Mouse (Mus musculus): ENCODE data around the gene Akap9. TPM values are rescaled to one million over a fixed set of nuclear protein-coding genes. Genes with fewer than 3 reads are reported as not detected.
A peak's percentile ranks its signal among the peaks of the same experiment; 100 is the strongest.

The Akap9 gene
- polyA plus RNA-seq, 1 experiment = 40.8 TPM

- TF ChIP-seq CTCF (IDR thresholded peaks at IDR 0.05; ENCODE audit: low read depth, low read length) (no peak), EP300 (IDR thresholded peaks at IDR 0.05; ENCODE audit: insufficient read depth, low read depth, low read length) (no peak), POLR2A (IDR thresholded peaks at IDR 0.05; ENCODE audit: insufficient read depth, low read length) (no peak)
- H3K4me1 ChIP-seq (ENCODE audit: control insufficient read depth, insufficient read depth, low read length) = no peaks in the 10 kb centered on the region
- H3K27me3 ChIP-seq (ENCODE audit: control insufficient read depth, insufficient read depth, low read length, poor library complexity, severe bottlenecking) = no peaks in the 10 kb centered on the region; the same call in 1 of the 2 replicates
- H3K9me3 ChIP-seq (replicated peaks; ENCODE audit: control insufficient read depth, insufficient read depth, low read length, poor library complexity, severe bottlenecking) = no peaks in the 10 kb centered on the region
- no peak overlapping the region for H3K9ac ChIP-seq (ENCODE audit: low read depth, poor library complexity, severe bottlenecking)
- no peaks in the 10 kb centered on the region for H3K36me3 ChIP-seq (ENCODE audit: control insufficient read depth, insufficient read depth, low read length, poor library complexity, severe bottlenecking)
- H3K27ac ChIP-seq (ENCODE audit: insufficient read depth, low read length) = no peak overlapping the region
- H3K4me3 ChIP-seq (ENCODE audit: low read depth, low read length) = no peak overlapping the region
Measured at GRCm38 (mm10) chr5:3922350-3922749, 5.5 kb upstream of the Akap9 start.

- Histone ChIP-seq H3K27ac (ENCODE audit: insufficient read depth, low read length) (no peak overlapping the region), H3K4me3 (ENCODE audit: low read depth, low read length) (no peak overlapping the region)
Measured at GRCm38 (mm10) chr5:3926666-3927065, 1.2 kb upstream of the Akap9 start.

GRCm38 (mm10) chr5:3928690-3929046 lies 814 bp downstream of the Akap9 start:
- H3K9ac ChIP-seq (ENCODE audit: low read depth, poor library complexity, severe bottlenecking) = peak overlapping the region; percentile 97
- no peaks in the 10 kb centered on the region for H3K27me3 ChIP-seq (ENCODE audit: control insufficient read depth, insufficient read depth, low read length, poor library complexity, severe bottlenecking)
- peak overlapping the region; percentile 99 for H3K4me3 ChIP-seq (ENCODE audit: low read depth, low read length)
- no peaks in the 10 kb centered on the region for H3K4me1 ChIP-seq (ENCODE audit: control insufficient read depth, insufficient read depth, low read length)
- no peak for TF ChIP-seq EP300 (IDR thresholded peaks at IDR 0.05; ENCODE audit: insufficient read depth, low read depth, low read length)
- no peak for TF ChIP-seq CTCF (IDR thresholded peaks at IDR 0.05; ENCODE audit: low read depth, low read length)
- TF ChIP-seq POLR2A (IDR thresholded peaks at IDR 0.05; ENCODE audit: insufficient read depth, low read length) = no peak
- no peaks in the 10 kb centered on the region for H3K9me3 ChIP-seq (replicated peaks; ENCODE audit: control insufficient read depth, insufficient read depth, low read length, poor library complexity, severe bottlenecking)
- H3K27ac ChIP-seq (ENCODE audit: insufficient read depth, low read length) = no peak overlapping the region
- no peaks in the 10 kb centered on the region for H3K36me3 ChIP-seq (ENCODE audit: control insufficient read depth, insufficient read depth, low read length, poor library complexity, severe bottlenecking)

More at GRCm38 (mm10) chr5:3926666-3927065, 1.2 kb upstream of the Akap9 start:
- Histone ChIP-seq H3K9me3 (replicated peaks; ENCODE audit: control insufficient read depth, insufficient read depth, low read length, poor library complexity, severe bottlenecking) (no peaks in the 10 kb centered on the region), H3K4me1 (ENCODE audit: control insufficient read depth, insufficient read depth, low read length) (no peaks in the 10 kb centered on the region), H3K9ac (ENCODE audit: low read depth, poor library complexity, severe bottlenecking) (no peak overlapping the region), H3K27me3 (ENCODE audit: control insufficient read depth, insufficient read depth, low read length, poor library complexity, severe bottlenecking) (no peaks in the 10 kb centered on the region), H3K36me3 (ENCODE audit: control insufficient read depth, insufficient read depth, low read length, poor library complexity, severe bottlenecking) (no peaks in the 10 kb centered on the region)
- no peak for TF ChIP-seq POLR2A (IDR thresholded peaks at IDR 0.05; ENCODE audit: insufficient read depth, low read length)
- TF ChIP-seq CTCF (IDR thresholded peaks at IDR 0.05; ENCODE audit: low read depth, low read length) = no peak
- no peak for TF ChIP-seq EP300 (IDR thresholded peaks at IDR 0.05; ENCODE audit: insufficient read depth, low read depth, low read length)

GRCm38 (mm10) chr5:3930760-3931159 lies 2.9 kb downstream of the Akap9 start:
- TF ChIP-seq EP300 (IDR thresholded peaks at IDR 0.05; ENCODE audit: insufficient read depth, low read depth, low read length) = no peak
- no peak for TF ChIP-seq CTCF (IDR thresholded peaks at IDR 0.05; ENCODE audit: low read depth, low read length)
- TF ChIP-seq POLR2A (IDR thresholded peaks at IDR 0.05; ENCODE audit: insufficient read depth, low read length) = no peak
- H3K27me3 ChIP-seq (ENCODE audit: control insufficient read depth, insufficient read depth, low read length, poor library complexity, severe bottlenecking) = no peaks in the 10 kb centered on the region

GRCm38 (mm10) chr5:3931636-3932035 lies 3.8 kb downstream of the Akap9 start:
- H3K36me3 ChIP-seq (ENCODE audit: control insufficient read depth, insufficient read depth, low read length, poor library complexity, severe bottlenecking) = no peaks in the 10 kb centered on the region
- no peak overlapping the region for H3K9ac ChIP-seq (ENCODE audit: low read depth, poor library complexity, severe bottlenecking)
- no peaks in the 10 kb centered on the region for H3K9me3 ChIP-seq (replicated peaks; ENCODE audit: control insufficient read depth, insufficient read depth, low read length, poor library complexity, severe bottlenecking)
- no peaks in the 10 kb centered on the region for H3K4me1 ChIP-seq (ENCODE audit: control insufficient read depth, insufficient read depth, low read length)
- no peak overlapping the region for H3K27ac ChIP-seq (ENCODE audit: insufficient read depth, low read length)
- H3K27me3 ChIP-seq (ENCODE audit: control insufficient read depth, insufficient read depth, low read length, poor library complexity, severe bottlenecking) = no peaks in the 10 kb centered on the region
- H3K4me3 ChIP-seq (ENCODE audit: low read depth, low read length) = no peak overlapping the region
- TF ChIP-seq EP300 (IDR thresholded peaks at IDR 0.05; ENCODE audit: insufficient read depth, low read depth, low read length) (no peak), CTCF (IDR thresholded peaks at IDR 0.05; ENCODE audit: low read depth, low read length) (no peak), POLR2A (IDR thresholded peaks at IDR 0.05; ENCODE audit: insufficient read depth, low read length) (no peak)

More at GRCm38 (mm10) chr5:3930760-3931159, 2.9 kb downstream of the Akap9 start:
- no peak overlapping the region for H3K4me3 ChIP-seq (ENCODE audit: low read depth, low read length)
- H3K9ac ChIP-seq (ENCODE audit: low read depth, poor library complexity, severe bottlenecking) = no peak overlapping the region
- H3K9me3 ChIP-seq (replicated peaks; ENCODE audit: control insufficient read depth, insufficient read depth, low read length, poor library complexity, severe bottlenecking) = no peaks in the 10 kb centered on the region
- H3K36me3 ChIP-seq (ENCODE audit: control insufficient read depth, insufficient read depth, low read length, poor library complexity, severe bottlenecking) = no peaks in the 10 kb centered on the region
- no peaks in the 10 kb centered on the region for H3K4me1 ChIP-seq (ENCODE audit: control insufficient read depth, insufficient read depth, low read length)
- H3K27ac ChIP-seq (ENCODE audit: insufficient read depth, low read length) = no peak overlapping the region

- no peak overlapping the region for H3K9ac ChIP-seq (ENCODE audit: low read depth, poor library complexity, severe bottlenecking)
- no peak for TF ChIP-seq POLR2A (IDR thresholded peaks at IDR 0.05; ENCODE audit: insufficient read depth, low read length)
- TF ChIP-seq CTCF (IDR thresholded peaks at IDR 0.05; ENCODE audit: low read depth, low read length) = no peak
- no peaks in the 10 kb centered on the region for H3K9me3 ChIP-seq (replicated peaks; ENCODE audit: control insufficient read depth, insufficient read depth, low read length, poor library complexity, severe bottlenecking)
- no peak overlapping the region for H3K27ac ChIP-seq (ENCODE audit: insufficient read depth, low read length)
- no peaks in the 10 kb centered on the region for H3K27me3 ChIP-seq (ENCODE audit: control insufficient read depth, insufficient read depth, low read length, poor library complexity, severe bottlenecking)
- no peak overlapping the region for H3K4me3 ChIP-seq (ENCODE audit: low read depth, low read length)
- no peaks in the 10 kb centered on the region for H3K36me3 ChIP-seq (ENCODE audit: control insufficient read depth, insufficient read depth, low read length, poor library complexity, severe bottlenecking)
- H3K4me1 ChIP-seq (ENCODE audit: control insufficient read depth, insufficient read depth, low read length) = no peaks in the 10 kb centered on the region
Measured at GRCm38 (mm10) chr5:3933551-3933950, 5.7 kb downstream of the Akap9 start.
